Mouse (Mus musculus) stomach, embryonic 14.5 days (tissue): ENCODE data around the gene Dhrs7. TPM values are rescaled to one million over a fixed set of nuclear protein-coding genes. Genes with fewer than 3 reads are reported as not detected.
"Not testable (repeated sequence)": the region's sequence is repeated elsewhere in the genome, so short reads cannot be mapped to it uniquely, and the experiment has no call there.

ENCODE experiments used
- ATAC-seq: fragments of 200-750 bp; cut with Nextera tagmentation; 2 replicates; pipeline ENCODE4 v1.8.0; 2017; ENCODE audit warnings: low read depth, moderate TSS enrichment; ENCODE audit not compliant: insufficient number of reproducible peaks, insufficient read depth, low FRiP score
- H3K27ac ChIP-seq: fragments of 300-500 bp; sonication (generic); 2 replicates; pipeline ENCODE4 v1.5.1; 2014; ENCODE audit warnings: mild to moderate bottlenecking, low read length, moderate library complexity, mixed read lengths
- H3K27me3 ChIP-seq: fragments of 300-500 bp; sonication (generic); 2 replicates; pipeline ENCODE4 v1.6.1; 2014; ENCODE audit warnings: low read length, control low read depth, mixed read lengths; ENCODE audit not compliant: control insufficient read depth, insufficient read depth
- H3K36me3 ChIP-seq: fragments of 300-500 bp; sonication (generic); 2 replicates; pipeline ENCODE4 v1.6.1; 2014; ENCODE audit warnings: mild to moderate bottlenecking, control low read depth, low read length, moderate library complexity, mixed read lengths; ENCODE audit not compliant: control insufficient read depth, insufficient read depth
- H3K4me1 ChIP-seq: fragments of 300-500 bp; sonication (generic); 2 replicates; pipeline ENCODE4 v1.6.1; 2014; ENCODE audit warnings: low read length, control low read depth, mixed read lengths; ENCODE audit not compliant: control insufficient read depth, insufficient read depth
- H3K4me2 ChIP-seq: fragments of 300-500 bp; sonication (generic); replicated peaks from 2 replicates; pipeline ENCODE4 v1.6.1; 2014; ENCODE audit warnings: low read depth, low read length, control low read depth
- H3K4me3 ChIP-seq: fragments of 300-500 bp; sonication (generic); 2 replicates; pipeline ENCODE4 v1.5.1; 2014; ENCODE audit warnings: low read depth, low read length, control low read depth
- H3K9ac ChIP-seq: fragments of 300-500 bp; sonication (generic); replicated peaks from 2 replicates; pipeline ENCODE4 v1.6.1; 2014; ENCODE audit warnings: low read depth, mild to moderate bottlenecking, control low read depth, low read length, moderate library complexity, mixed read lengths
- H3K9me3 ChIP-seq: fragments of 300-500 bp; sonication (generic); 2 replicates; pipeline ENCODE4 v1.6.1; 2016; ENCODE audit warnings: low read depth, low read length, control low read depth; ENCODE audit not compliant: control insufficient read depth
- WGBS: fragments of 180-500 bp; shearing (Covaris S2); extraction: QIAGEN DNeasy Blood & Tissue Kit; methylation state at CpG from one replicate; pipeline ENCODE4 v1.1.7; 2014; 5-methylcytosine and 5-hydroxymethylcytosine counted together
- polyA plus RNA-seq: library from polyadenylated mRNA; unstranded; fragments of >200 nt; fragmentation: Nextera tagmentation; extraction: Ambion mirVana; gene quantifications from 2 replicates; pipeline ENCODE4 v1.2.1, GENCODE M21; 2014

Gene Dhrs7
- polyA plus RNA-seq, result 16.1 and 21.9 TPM in 2 replicates

DNA sequence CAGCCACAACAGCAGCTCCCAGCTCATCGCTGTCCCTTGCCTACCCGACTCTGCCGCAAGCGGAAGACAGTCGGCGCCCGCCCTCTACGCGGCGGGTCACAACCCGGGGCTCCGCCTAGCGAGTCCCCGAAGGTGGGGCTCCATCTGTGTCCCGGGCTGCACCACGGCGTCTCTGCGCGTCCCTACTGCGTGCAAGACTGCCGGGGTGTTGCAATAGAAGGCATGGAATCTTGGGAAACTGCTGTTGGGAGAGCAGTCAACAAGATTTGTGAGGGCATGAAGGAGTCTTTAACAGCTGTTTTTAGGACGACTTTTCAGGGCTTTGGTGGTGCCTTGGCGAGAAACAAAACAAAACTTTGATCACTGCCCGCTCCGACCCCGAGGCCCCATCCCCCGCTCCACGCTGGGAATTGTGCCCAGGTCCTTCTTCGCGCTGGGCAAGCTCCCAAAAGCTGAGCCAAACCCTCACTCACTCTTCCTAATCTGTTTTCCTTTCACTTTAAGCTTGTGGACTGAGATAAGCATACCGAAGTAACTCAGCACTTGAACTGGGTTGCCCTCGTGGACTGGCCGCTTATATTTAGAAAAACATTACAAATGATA lies at the start of gene Dhrs7:
TSS of gene Dhrs7 (minus strand) at position 175 of the 603 bp plus-strand sequence.
- H3K9me3 ChIP-seq, result no peaks in the 10 kb centered on the region
- no peaks in the 10 kb centered on the region for H3K4me1 ChIP-seq
- peak within 1 kb of the TSS; percentile 89 for H3K4me2 ChIP-seq
- peak; percentile 91 for ATAC-seq
- H3K27ac ChIP-seq, result peak within 1 kb of the TSS; percentile 55; the same call in 1 of the 2 replicates
- H3K36me3 ChIP-seq, result no peaks in the 10 kb centered on the region
- 1% methylated on average over 33 of the region's 33 CpGs for WGBS
- peak within 1 kb of the TSS; percentile 49 for H3K4me3 ChIP-seq
- no peaks in the 10 kb centered on the region for H3K27me3 ChIP-seq
- peak within 1 kb of the TSS; percentile 36; the same call in 1 of the 2 replicates for H3K9ac ChIP-seq

DNA sequence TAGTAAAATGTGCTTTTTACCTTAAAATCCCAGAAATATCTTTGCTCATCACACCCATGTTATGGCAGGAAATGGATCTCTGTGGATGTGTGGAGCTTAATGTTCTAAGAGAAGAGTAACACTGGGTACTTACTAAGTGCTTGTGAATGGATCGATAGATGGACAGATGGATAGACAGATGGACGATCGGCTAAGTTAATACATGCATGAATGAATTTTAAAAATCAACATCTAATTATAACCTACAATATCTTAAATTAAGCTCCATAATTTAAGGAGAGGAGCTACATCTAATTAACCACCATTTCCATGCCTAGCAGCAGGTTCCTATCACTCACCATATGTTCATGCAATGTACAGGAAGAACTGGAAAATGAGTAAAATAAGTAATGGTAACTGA lies 45.3 kb upstream of the Dhrs7 start:
- H3K4me1 ChIP-seq, result no peaks in the 10 kb centered on the region
- WGBS, result 94% methylated on average over 3 of the region's 3 CpGs
- ATAC-seq, result no peak
- H3K4me3 ChIP-seq, result no peak overlapping the region
- no peak overlapping the region for H3K27ac ChIP-seq
- no peaks in the 10 kb centered on the region for H3K36me3 ChIP-seq
- no peaks in the 10 kb centered on the region for H3K27me3 ChIP-seq
- no peak overlapping the region for H3K9ac ChIP-seq
- H3K9me3 ChIP-seq, result no peaks in the 10 kb centered on the region
- no peak overlapping the region for H3K4me2 ChIP-seq

DNA sequence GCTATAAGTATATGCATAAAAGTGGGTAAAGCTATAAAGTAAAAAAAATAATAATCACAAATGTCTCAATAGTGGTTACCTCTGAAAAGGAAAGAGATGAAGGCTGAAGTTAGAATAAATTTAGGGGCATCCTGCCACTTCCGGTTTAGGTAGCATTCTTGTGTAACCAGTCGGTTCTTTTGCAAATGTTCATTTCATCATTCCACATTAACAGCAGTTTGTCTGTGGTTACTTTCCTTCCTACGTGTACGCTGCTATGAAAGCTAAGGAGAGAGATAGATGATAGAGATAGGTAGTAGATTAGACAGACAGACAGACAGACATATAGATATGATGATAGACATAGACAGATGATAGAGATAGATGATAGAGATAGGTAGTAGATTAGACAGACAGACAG lies 39.4 kb upstream of the Dhrs7 start:
- Histone ChIP-seq H3K4me2 (no peak overlapping the region), H3K36me3 (no peaks in the 10 kb centered on the region), H3K27me3 (no peaks in the 10 kb centered on the region), H3K4me3 (no peak overlapping the region), H3K9ac (no peak overlapping the region), H3K9me3 (no peaks in the 10 kb centered on the region), H3K27ac (no peak overlapping the region), H3K4me1 (no peaks in the 10 kb centered on the region)
- 90% methylated on average over 4 of the region's 4 CpGs for WGBS
- no peak for ATAC-seq

DNA sequence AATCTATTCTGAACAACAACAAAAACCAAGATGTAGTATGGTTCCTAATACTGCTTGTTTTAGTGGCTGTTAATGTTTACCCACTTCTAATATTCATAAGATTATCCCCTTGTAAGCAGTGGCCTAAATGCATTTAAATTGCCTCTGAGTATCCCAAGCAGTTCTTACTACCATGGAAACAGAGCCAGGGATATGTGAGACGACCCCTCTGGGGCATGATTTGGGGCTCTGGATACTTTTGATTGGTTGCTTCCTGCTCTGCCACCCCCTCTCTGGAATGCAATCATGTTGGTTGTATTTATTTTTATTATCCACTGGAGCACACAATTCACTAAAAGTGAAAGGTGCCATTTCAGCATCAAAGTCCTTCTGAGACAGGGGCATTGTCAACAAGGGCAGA lies 35.3 kb upstream of the Dhrs7 start:
- Histone ChIP-seq H3K4me2 (no peak overlapping the region), H3K9ac (no peak overlapping the region), H3K27ac (no peak overlapping the region), H3K9me3 (no peaks in the 10 kb centered on the region), H3K36me3 (no peaks in the 10 kb centered on the region), H3K4me3 (no peak overlapping the region), H3K4me1 (no peaks in the 10 kb centered on the region), H3K27me3 (no peaks in the 10 kb centered on the region)
- ATAC-seq, result no peak
- 19% methylated on average over 1 of the region's 1 CpGs for WGBS

DNA sequence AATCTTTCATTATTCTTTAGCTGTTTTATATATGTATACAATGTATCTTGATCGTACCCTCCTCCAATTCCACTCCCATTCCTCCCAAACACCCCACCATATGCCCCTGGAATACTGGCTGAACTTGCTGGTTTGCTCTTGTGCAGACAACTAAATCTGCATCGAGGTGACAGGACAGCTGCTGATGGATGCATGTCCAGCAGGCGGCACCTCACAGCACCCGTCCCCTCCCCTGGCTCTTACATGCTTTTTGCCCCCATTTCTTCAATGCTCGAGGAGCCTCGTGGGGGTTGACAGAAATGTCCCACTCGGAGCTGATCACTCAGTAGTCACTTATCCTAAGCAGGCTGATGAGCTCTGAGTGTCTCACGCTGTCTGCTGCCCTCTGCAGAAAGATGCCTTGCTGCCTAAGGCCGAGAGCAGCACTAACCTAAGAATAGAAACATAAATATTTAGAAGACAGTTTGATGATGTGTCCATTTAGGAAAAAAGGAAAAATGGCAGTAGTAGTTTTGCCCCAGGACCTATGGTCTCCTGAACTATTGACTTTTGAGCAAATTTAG lies 30.3 kb upstream of the Dhrs7 start:
- 0 out of 2 replicates have a peak overlapping the region, but pooled peaks have one; percentile 7 for H3K4me2 ChIP-seq
- no peak; the same call in 1 of the 2 replicates for ATAC-seq
- no peaks in the 10 kb centered on the region for H3K9me3 ChIP-seq
- H3K4me1 ChIP-seq, result no peaks in the 10 kb centered on the region
- H3K9ac ChIP-seq, result no peak overlapping the region
- 27% methylated on average over 9 of the region's 9 CpGs for WGBS
- H3K27me3 ChIP-seq, result no peaks in the 10 kb centered on the region
- H3K4me3 ChIP-seq, result no peak overlapping the region
- H3K27ac ChIP-seq, result no peak overlapping the region
- H3K36me3 ChIP-seq, result no peaks in the 10 kb centered on the region

DNA sequence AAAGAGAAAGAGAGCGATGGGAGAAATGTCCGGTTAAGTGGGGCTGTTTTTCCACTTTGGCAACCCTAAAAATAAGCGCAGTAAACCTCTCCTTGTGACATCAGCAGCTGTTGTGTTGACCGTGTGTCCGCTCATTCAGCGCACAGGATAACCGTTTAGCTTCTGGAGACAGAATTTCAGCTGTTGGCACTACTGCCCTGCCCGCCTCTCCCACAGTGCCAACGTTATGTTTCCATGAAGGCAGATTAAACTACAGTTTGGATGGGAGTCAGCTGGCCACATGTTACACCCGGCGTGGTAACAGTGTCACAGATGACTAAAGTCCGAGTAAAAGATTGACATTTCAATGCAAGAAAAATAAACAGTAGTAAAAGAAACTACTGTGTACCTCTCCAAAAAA lies 29.7 kb upstream of the Dhrs7 start:
- no peak overlapping the region for H3K9ac ChIP-seq
- H3K27ac ChIP-seq, result no peak overlapping the region
- H3K4me1 ChIP-seq, result no peaks in the 10 kb centered on the region
- no peak overlapping the region for H3K4me3 ChIP-seq
- H3K27me3 ChIP-seq, result no peaks in the 10 kb centered on the region
- no peak overlapping the region for H3K4me2 ChIP-seq
- H3K36me3 ChIP-seq, result no peaks in the 10 kb centered on the region
- no peaks in the 10 kb centered on the region for H3K9me3 ChIP-seq
- no peak for ATAC-seq
- 57% methylated on average over 12 of the region's 12 CpGs for WGBS

DNA sequence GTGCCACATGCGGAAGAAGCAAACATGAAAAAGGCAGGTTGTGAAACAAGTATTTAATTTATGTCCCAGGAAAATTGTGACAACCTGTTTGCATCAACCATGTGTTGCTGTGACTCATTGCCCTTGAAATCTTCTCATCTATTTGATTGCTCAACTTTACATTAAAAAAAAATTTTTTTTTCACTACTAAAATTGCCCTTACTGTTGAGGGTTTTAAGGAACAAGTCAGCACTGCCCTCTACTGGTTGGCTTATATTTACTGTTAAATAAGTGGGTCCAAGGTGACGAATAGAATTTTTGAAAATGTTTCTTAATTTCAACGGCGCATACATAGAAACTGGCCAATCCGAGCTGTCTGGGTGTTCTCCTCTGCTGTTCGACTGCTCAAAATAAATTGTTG lies 29.2 kb upstream of the Dhrs7 start:
- ATAC-seq, result 0 out of 2 replicates have a peak, but pooled peaks have one; percentile 28
- Histone ChIP-seq H3K4me3 (no peak overlapping the region), H3K4me2 (no peak overlapping the region), H3K27ac (no peak overlapping the region), H3K27me3 (no peaks in the 10 kb centered on the region), H3K9me3 (no peaks in the 10 kb centered on the region), H3K9ac (no peak overlapping the region), H3K4me1 (no peaks in the 10 kb centered on the region), H3K36me3 (no peaks in the 10 kb centered on the region)
- WGBS, result 42% methylated on average over 6 of the region's 6 CpGs

DNA sequence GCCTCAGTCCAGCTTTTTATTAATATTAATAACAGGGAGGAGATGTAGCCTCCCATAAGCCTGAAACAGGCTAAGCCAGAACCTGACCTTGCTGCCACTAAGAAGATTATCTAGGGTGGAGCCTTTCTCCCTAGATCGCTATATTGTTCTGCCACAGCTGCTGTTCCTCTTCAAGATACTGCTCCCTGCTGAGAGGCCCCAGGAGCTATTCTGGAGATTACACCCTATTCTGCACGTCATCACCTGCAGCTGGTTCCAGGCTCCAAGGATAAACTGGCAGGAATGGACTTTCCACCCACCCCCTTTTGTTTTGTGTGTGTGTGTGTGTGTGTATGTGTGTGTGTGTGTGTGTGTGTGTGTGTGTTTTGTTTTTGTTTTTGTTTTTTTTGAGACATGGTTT lies 23.6 kb upstream of the Dhrs7 start:
- ATAC-seq, H3K4me2 ChIP-seq, H3K9ac ChIP-seq, H3K4me3 ChIP-seq, H3K27me3 ChIP-seq, H3K27ac ChIP-seq, H3K36me3 ChIP-seq, H3K9me3 ChIP-seq, H3K4me1 ChIP-seq: not testable (repeated sequence)
- WGBS, result 55% methylated on average over 2 of the region's 2 CpGs

DNA sequence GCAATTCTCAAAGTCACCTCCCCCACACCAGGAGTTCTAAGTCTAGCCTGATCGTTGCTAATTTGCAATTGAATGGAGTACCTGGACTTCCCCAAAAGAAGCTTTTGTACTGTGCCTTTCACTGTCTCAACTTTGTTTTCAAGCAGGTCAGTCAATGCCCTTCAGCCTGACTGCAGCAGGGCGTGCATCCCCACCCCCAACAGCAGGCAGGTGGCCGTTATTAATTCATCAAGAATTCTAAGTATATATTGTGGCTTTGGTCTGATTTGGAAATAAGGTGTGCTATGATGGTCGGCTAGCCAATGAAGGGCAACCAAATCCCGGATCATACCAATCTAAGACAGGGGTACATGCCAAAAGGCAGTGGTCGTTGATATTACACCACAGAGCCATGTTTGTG lies 23.0 kb upstream of the Dhrs7 start:
- not testable (repeated sequence) for H3K4me2 ChIP-seq, H3K4me3 ChIP-seq, ATAC-seq, H3K4me1 ChIP-seq, H3K9me3 ChIP-seq, H3K27ac ChIP-seq, H3K36me3 ChIP-seq, H3K9ac ChIP-seq, H3K27me3 ChIP-seq
- 52% methylated on average over 6 of the region's 6 CpGs for WGBS
